Mouse (Mus musculus): ENCODE measurements around the gene Gm3250.
"Not testable (repeated sequence)": the region's sequence is repeated elsewhere in the genome, so short reads cannot be mapped to it uniquely, and the experiment has no call there.

The Gm3250 gene

GRCm38 (mm10) chr10:77750686-77751085, 31.7 kb downstream of the Gm3250 start:
- not testable (repeated sequence) for DNase-seq (ENCODE audit: low spot score)

GRCm38 (mm10) chr10:77741924-77742688, 40.2 kb downstream of the Gm3250 start, which contains the start of gene Gm18596:
Gene Gm18596 (minus strand): TSS chr10:77742638.
- not testable (repeated sequence) for DNase-seq (ENCODE audit: low spot score)

- DNase-seq (ENCODE audit: low spot score) = no peak
Measured at GRCm38 (mm10) chr10:77738929-77739328, 43.4 kb downstream of the Gm3250 start.

- DNase-seq (ENCODE audit: low spot score) = no peak
Measured at GRCm38 (mm10) chr10:77735928-77736327, 46.4 kb downstream of the Gm3250 start.

All from retina, embryonic 14.5 days (tissue).